Mouse (Mus musculus): Measurements from ENCODE around the gene Col24a1. TPM values are rescaled to one million over a fixed set of nuclear protein-coding genes. Genes with fewer than 3 reads are reported as not detected.

Col24a1 gene
- total and polyA plus RNA-seq, 2 experiments from 2014 or later: 0.57 to 0.75 TPM

DNA sequence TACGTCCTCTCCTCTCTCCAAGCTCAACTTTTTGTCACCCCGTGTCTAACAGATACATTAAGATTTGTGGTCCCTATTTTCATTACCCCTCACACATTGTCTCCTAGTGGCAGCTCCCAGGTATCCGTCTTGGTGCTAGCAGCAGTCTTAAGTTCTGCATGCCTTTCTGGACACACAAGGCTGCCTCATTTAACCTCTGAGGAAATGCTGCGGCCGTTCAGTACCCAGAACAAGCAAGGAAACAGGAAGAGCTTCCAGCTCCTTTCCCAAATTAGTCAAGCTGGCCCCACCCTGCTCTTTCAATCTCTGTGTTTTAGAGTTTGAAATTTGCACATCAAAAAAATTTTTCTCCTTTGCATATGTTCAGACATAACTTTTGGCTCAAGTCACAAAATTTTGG is 186.2 kb downstream of the Col24a1 start:
- Histone ChIP-seq H3K9me3 (replicated peaks; ENCODE audit: control insufficient read depth, low read length) (no peaks in the 10 kb centered on the region), H3K4me1 (ENCODE audit: control insufficient read depth, insufficient read depth) (no peaks in the 10 kb centered on the region), H3K4me2 (ENCODE audit: low read depth, low read length) (no peak overlapping the region), H3K36me3 (replicated peaks; ENCODE audit: control insufficient read depth, insufficient read depth, low read length) (no peaks in the 10 kb centered on the region), H3K27me3 (ENCODE audit: control insufficient read depth, insufficient read depth, low read length) (no peaks in the 10 kb centered on the region), H3K9ac (replicated peaks; ENCODE audit: low read depth, low read length) (no peak overlapping the region), H3K27ac (ENCODE audit: low read depth) (no peak overlapping the region), H3K4me3 (ENCODE audit: low read depth, low read length) (no peak overlapping the region)
- DNase-seq (ENCODE audit: low spot score) (no peak), ATAC-seq (ENCODE audit: insufficient read depth, low read depth) (no peak)
- TF ChIP-seq EP300 (IDR thresholded peaks at IDR 0.05; ENCODE audit: low read depth) (no peak), CTCF (IDR thresholded peaks at IDR 0.05; ENCODE audit: low read depth) (no peak)
- WGBS: 59% methylated on average over 5 of the region's 5 CpGs

DNA sequence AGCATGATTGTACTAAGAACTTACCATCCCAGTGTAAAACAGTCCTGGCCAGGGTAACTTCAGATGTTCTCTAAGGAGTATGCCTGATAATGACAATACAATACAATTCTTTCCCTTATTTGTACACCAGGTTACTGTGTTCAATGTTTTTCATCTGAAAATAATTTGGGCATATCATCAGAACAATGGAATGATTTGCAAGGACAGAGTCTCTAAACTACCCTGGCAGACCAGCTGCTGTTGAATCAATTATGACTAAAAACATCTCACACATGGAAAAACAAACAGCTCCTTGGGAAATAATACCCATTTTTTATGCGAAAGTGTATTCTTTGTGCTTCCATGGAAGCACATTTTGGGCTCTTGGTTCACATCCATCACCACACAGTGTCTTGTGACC is 198.0 kb downstream of the Col24a1 start:
- 85% methylated on average over 1 of the region's 1 CpGs for whole genome bisulfite sequencing
- Histone ChIP-seq H3K4me3 (ENCODE audit: low read depth, low read length) (no peak overlapping the region), H3K27me3 (ENCODE audit: control insufficient read depth, insufficient read depth, low read length) (no peaks in the 10 kb centered on the region), H3K4me2 (ENCODE audit: low read depth, low read length) (no peak overlapping the region), H3K4me1 (ENCODE audit: control insufficient read depth, insufficient read depth) (no peaks in the 10 kb centered on the region), H3K27ac (ENCODE audit: low read depth) (no peak overlapping the region), H3K9ac (replicated peaks; ENCODE audit: low read depth, low read length) (no peak overlapping the region), H3K9me3 (replicated peaks; ENCODE audit: control insufficient read depth, low read length) (no peaks in the 10 kb centered on the region), H3K36me3 (replicated peaks; ENCODE audit: control insufficient read depth, insufficient read depth, low read length) (no peaks in the 10 kb centered on the region)
- ATAC-seq (ENCODE audit: insufficient read depth, low read depth): no peak
- no peak for TF ChIP-seq EP300 (IDR thresholded peaks at IDR 0.05; ENCODE audit: low read depth)
- no peak for TF ChIP-seq CTCF (IDR thresholded peaks at IDR 0.05; ENCODE audit: low read depth)
- no peak for DNase-seq (ENCODE audit: low spot score)

DNA sequence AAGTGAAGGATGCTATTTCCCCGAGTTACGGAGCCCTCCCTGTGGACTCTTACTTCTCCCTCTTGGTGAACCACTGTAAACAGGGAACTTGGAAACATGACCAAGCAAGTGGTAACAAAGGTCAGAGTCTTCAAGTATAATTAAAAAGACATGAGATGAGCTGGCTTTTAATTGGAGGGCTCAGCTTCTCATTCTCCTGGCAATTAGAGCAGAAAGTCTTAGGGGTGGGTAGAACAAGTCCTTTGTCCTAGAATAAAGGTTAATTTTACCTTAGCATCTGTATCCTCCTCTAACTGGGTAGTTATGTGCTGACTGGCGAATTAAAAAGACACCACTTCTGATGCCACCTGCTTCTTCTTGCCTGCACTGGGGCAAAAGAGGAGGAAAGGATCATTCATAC is 199.1 kb downstream of the Col24a1 start:
- Histone ChIP-seq H3K27ac (ENCODE audit: low read depth) (no peak overlapping the region), H3K27me3 (ENCODE audit: control insufficient read depth, insufficient read depth, low read length) (no peaks in the 10 kb centered on the region), H3K4me2 (ENCODE audit: low read depth, low read length) (no peak overlapping the region), H3K4me1 (ENCODE audit: control insufficient read depth, insufficient read depth) (no peaks in the 10 kb centered on the region), H3K9me3 (replicated peaks; ENCODE audit: control insufficient read depth, low read length) (no peaks in the 10 kb centered on the region), H3K36me3 (replicated peaks; ENCODE audit: control insufficient read depth, insufficient read depth, low read length) (no peaks in the 10 kb centered on the region), H3K4me3 (ENCODE audit: low read depth, low read length) (no peak overlapping the region), H3K9ac (replicated peaks; ENCODE audit: low read depth, low read length) (no peak overlapping the region)
- WGBS: 72% methylated on average over 3 of the region's 3 CpGs
- no peak for ATAC-seq (ENCODE audit: insufficient read depth, low read depth)
- TF ChIP-seq CTCF (IDR thresholded peaks at IDR 0.05; ENCODE audit: low read depth) (no peak), EP300 (IDR thresholded peaks at IDR 0.05; ENCODE audit: low read depth) (no peak)
- DNase-seq (ENCODE audit: low spot score): no peak

DNA sequence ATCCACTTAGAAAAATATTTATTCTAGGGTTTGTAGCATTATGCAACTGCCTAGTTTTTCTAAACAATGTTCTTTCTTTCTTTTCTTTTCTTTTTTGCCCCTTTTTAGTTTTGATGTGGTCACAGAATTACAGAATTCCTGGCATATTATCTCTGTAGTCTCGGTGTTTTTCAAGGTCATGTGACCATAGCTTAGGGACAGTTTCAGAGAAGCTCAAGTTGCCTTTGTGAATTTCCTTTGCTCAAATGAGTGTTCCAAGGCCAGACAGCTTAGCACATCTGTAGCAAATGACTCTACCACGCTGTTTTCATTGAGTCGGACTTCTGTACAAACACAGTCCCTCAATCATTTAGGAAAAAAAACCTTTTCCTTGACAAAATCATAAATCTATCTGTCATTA is 205.9 kb downstream of the Col24a1 start:
- 66% methylated on average over 3 of the region's 3 CpGs for WGBS
- Histone ChIP-seq H3K4me1 (ENCODE audit: control insufficient read depth, insufficient read depth) (no peaks in the 10 kb centered on the region), H3K9me3 (replicated peaks; ENCODE audit: control insufficient read depth, low read length) (no peaks in the 10 kb centered on the region), H3K4me2 (ENCODE audit: low read depth, low read length) (no peak overlapping the region), H3K4me3 (ENCODE audit: low read depth, low read length) (no peak overlapping the region), H3K9ac (replicated peaks; ENCODE audit: low read depth, low read length) (no peak overlapping the region), H3K27ac (ENCODE audit: low read depth) (no peak overlapping the region), H3K27me3 (ENCODE audit: control insufficient read depth, insufficient read depth, low read length) (no peaks in the 10 kb centered on the region), H3K36me3 (replicated peaks; ENCODE audit: control insufficient read depth, insufficient read depth, low read length) (no peaks in the 10 kb centered on the region)
- no peak for TF ChIP-seq EP300 (IDR thresholded peaks at IDR 0.05; ENCODE audit: low read depth)
- TF ChIP-seq CTCF (IDR thresholded peaks at IDR 0.05; ENCODE audit: low read depth): no peak
- ATAC-seq (ENCODE audit: insufficient read depth, low read depth) (no peak), DNase-seq (ENCODE audit: low spot score) (no peak)

DNA sequence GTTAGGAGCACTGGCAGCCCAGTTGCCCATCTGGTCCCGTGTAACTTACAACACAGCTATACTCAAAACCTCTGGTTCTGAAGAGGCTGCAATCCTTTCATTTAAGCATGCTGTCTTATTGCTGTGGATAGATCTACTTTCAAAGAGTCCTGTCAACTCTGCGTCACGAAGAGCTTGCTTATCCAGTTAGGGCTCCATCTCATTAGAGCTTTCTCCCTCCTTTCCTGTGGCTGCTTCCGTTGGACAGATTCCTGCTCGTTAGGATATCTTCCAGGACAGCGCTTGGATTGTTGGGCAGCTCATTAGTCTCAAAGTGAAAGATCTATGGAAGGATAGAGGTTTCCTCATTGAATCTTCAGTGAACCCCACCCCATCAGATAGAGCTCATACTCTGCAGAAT is 206.6 kb downstream of the Col24a1 start:
- Histone ChIP-seq H3K27ac (ENCODE audit: low read depth) (no peak overlapping the region), H3K4me3 (ENCODE audit: low read depth, low read length) (no peak overlapping the region), H3K36me3 (replicated peaks; ENCODE audit: control insufficient read depth, insufficient read depth, low read length) (no peaks in the 10 kb centered on the region), H3K4me1 (ENCODE audit: control insufficient read depth, insufficient read depth) (no peaks in the 10 kb centered on the region), H3K9ac (replicated peaks; ENCODE audit: low read depth, low read length) (no peak overlapping the region), H3K9me3 (replicated peaks; ENCODE audit: control insufficient read depth, low read length) (no peaks in the 10 kb centered on the region), H3K27me3 (ENCODE audit: control insufficient read depth, insufficient read depth, low read length) (no peaks in the 10 kb centered on the region), H3K4me2 (ENCODE audit: low read depth, low read length) (no peak overlapping the region)
- WGBS: 66% methylated on average over 6 of the region's 6 CpGs
- ATAC-seq (ENCODE audit: insufficient read depth, low read depth): no peak
- no peak for DNase-seq (ENCODE audit: low spot score)
- TF ChIP-seq EP300 (IDR thresholded peaks at IDR 0.05; ENCODE audit: low read depth) (no peak), CTCF (IDR thresholded peaks at IDR 0.05; ENCODE audit: low read depth) (no peak)

DNA sequence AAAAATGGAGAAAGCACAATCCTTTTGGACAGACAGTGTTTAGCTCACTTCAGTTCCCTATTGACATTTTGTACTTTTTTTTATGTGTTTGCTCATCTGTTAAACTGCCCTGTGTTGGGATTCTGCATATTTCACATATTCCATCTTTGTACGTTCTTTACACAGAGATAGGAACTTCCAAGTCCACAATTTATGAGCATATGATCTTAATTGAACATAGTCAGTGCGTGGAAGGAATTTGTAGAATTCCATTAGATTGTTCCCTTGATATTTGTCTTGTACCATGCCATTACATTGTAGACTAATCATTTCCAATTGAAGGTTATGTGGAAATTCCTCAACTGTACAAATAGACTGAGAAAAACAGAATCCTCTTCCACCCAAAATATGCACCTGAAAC is 212.6 kb downstream of the Col24a1 start:
- Histone ChIP-seq H3K4me3 (ENCODE audit: low read depth, low read length) (no peak overlapping the region), H3K9me3 (replicated peaks; ENCODE audit: control insufficient read depth, low read length) (no peaks in the 10 kb centered on the region)
- 59% methylated on average over 2 of the region's 2 CpGs for WGBS

More for the DNA sequence above, 212.6 kb downstream of the Col24a1 start:
- Histone ChIP-seq H3K9ac (replicated peaks; ENCODE audit: low read depth, low read length) (no peak overlapping the region), H3K4me2 (ENCODE audit: low read depth, low read length) (no peak overlapping the region), H3K36me3 (replicated peaks; ENCODE audit: control insufficient read depth, insufficient read depth, low read length) (no peaks in the 10 kb centered on the region), H3K4me1 (ENCODE audit: control insufficient read depth, insufficient read depth) (no peaks in the 10 kb centered on the region), H3K27ac (ENCODE audit: low read depth) (no peak overlapping the region), H3K27me3 (ENCODE audit: control insufficient read depth, insufficient read depth, low read length) (no peaks in the 10 kb centered on the region)
- DNase-seq (ENCODE audit: low spot score): no peak
- no peak for ATAC-seq (ENCODE audit: insufficient read depth, low read depth)
- no peak for TF ChIP-seq EP300 (IDR thresholded peaks at IDR 0.05; ENCODE audit: low read depth)
- TF ChIP-seq CTCF (IDR thresholded peaks at IDR 0.05; ENCODE audit: low read depth): no peak
